Mouse (Mus musculus): ENCODE data around the gene Foxk1.

GRCm38 (mm10) chr5:142509141-142510060 is 108.1 kb downstream of the Foxk1 start:
- TF ChIP-seq CTCF (IDR thresholded peaks at IDR 0.05; ENCODE audit: low read depth), result no peak
- TF ChIP-seq EP300 (IDR thresholded peaks at IDR 0.05; ENCODE audit: low read depth), result no peak
